Mouse (Mus musculus) heart, embryonic 11.5 days (tissue): ENCODE measurements around the gene Slc7a14. TPM values are rescaled to one million over a fixed set of nuclear protein-coding genes. Genes with fewer than 3 reads are reported as not detected.

Source experiments
- ATAC-seq: fragments of 200-750 bp; cut with Nextera tagmentation; replicated peaks from 2 replicates; pipeline ENCODE4 v1.8.0; 2017; ENCODE audit warnings: moderate library complexity; ENCODE audit not compliant: insufficient number of reproducible peaks, low FRiP score, low TSS enrichment
- H3K27ac ChIP-seq: fragments of 300-500 bp; sonication (generic); 2 replicates; pipeline ENCODE4 v1.5.1; 2014; ENCODE audit warnings: mild to moderate bottlenecking, low read depth, low read length
- H3K27me3 ChIP-seq: fragments of 300-500 bp; sonication (generic); 2 replicates; pipeline ENCODE4 v1.6.1; 2014; ENCODE audit warnings: mild to moderate bottlenecking, low read length, mixed read lengths; ENCODE audit not compliant: control insufficient read depth, insufficient read depth
- H3K36me3 ChIP-seq: fragments of 300-500 bp; sonication (generic); 2 replicates; pipeline ENCODE4 v1.6.1; 2014; ENCODE audit warnings: mild to moderate bottlenecking, low read length, moderate library complexity, mixed read lengths; ENCODE audit not compliant: control insufficient read depth, insufficient read depth
- H3K4me1 ChIP-seq: fragments of 300-500 bp; sonication (generic); 2 replicates; pipeline ENCODE4 v1.6.1; 2014; ENCODE audit warnings: low read length; ENCODE audit not compliant: control insufficient read depth, insufficient read depth
- H3K4me2 ChIP-seq: fragments of 300-500 bp; sonication (generic); 2 replicates; pipeline ENCODE4 v1.6.1; 2014; ENCODE audit warnings: mild to moderate bottlenecking, moderate library complexity
- H3K4me3 ChIP-seq: fragments of 300-500 bp; sonication (generic); 2 replicates; pipeline ENCODE4 v1.5.1; 2014; ENCODE audit warnings: low read depth, low read length
- H3K9ac ChIP-seq: fragments of 300-500 bp; sonication (generic); 2 replicates; pipeline ENCODE4 v1.6.1; 2014; ENCODE audit warnings: mild to moderate bottlenecking, low read depth, low read length, moderate library complexity
- H3K9me3 ChIP-seq: fragments of 300-500 bp; sonication (generic); replicated peaks from 2 replicates; pipeline ENCODE4 v1.6.1; 2016; ENCODE audit warnings: low read length; ENCODE audit not compliant: control insufficient read depth
- WGBS: fragments of 180-500 bp; shearing (Covaris S2); extraction: QIAGEN DNeasy Blood & Tissue Kit; methylation state at CpG from one replicate; pipeline ENCODE4 v1.1.7; 2014; ENCODE audit not compliant: insufficient replicate concordance; 5-methylcytosine and 5-hydroxymethylcytosine counted together
- polyA plus RNA-seq: library from polyadenylated mRNA; unstranded; fragments of >200 nt; fragmentation: Nextera tagmentation; extraction: Ambion mirVana; gene quantifications from 2 replicates; pipeline ENCODE4 v1.2.1, GENCODE M21; 2014

Slc7a14 gene
- polyA plus RNA-seq, 1 experiment from 2014 or later, result 0.53 TPM

- Histone ChIP-seq H3K36me3 (no peaks in the 10 kb centered on the region), H3K9me3 (no peaks in the 10 kb centered on the region), H3K27ac (no peak overlapping the region), H3K9ac (no peak overlapping the region), H3K4me2 (no peak overlapping the region), H3K4me3 (no peak overlapping the region), H3K4me1 (no peaks in the 10 kb centered on the region), H3K27me3 (no peaks in the 10 kb centered on the region)
- ATAC-seq, result no peak
- 57% methylated on average over 7 of the region's 7 CpGs for WGBS
Measured at GRCm38 (mm10) chr3:31254427-31254826, 55.8 kb downstream of the Slc7a14 start.

GRCm38 (mm10) chr3:31253862-31254261 is 56.3 kb downstream of the Slc7a14 start:
- H3K9me3 ChIP-seq, result no peaks in the 10 kb centered on the region
- no peak overlapping the region for H3K4me3 ChIP-seq
- H3K27ac ChIP-seq, result no peak overlapping the region
- no peaks in the 10 kb centered on the region for H3K36me3 ChIP-seq
- no peak overlapping the region for H3K9ac ChIP-seq
- no peaks in the 10 kb centered on the region for H3K27me3 ChIP-seq
- no peak overlapping the region for H3K4me2 ChIP-seq
- no peaks in the 10 kb centered on the region for H3K4me1 ChIP-seq
- WGBS, result 80% methylated on average over 9 of the region's 9 CpGs
- ATAC-seq, result no peak

GRCm38 (mm10) chr3:31252566-31252965 is 57.6 kb downstream of the Slc7a14 start:
- ATAC-seq, result no peak
- Histone ChIP-seq H3K4me3 (no peak overlapping the region), H3K4me1 (no peaks in the 10 kb centered on the region), H3K27me3 (no peaks in the 10 kb centered on the region; the same call in 1 of the 2 replicates), H3K9me3 (no peaks in the 10 kb centered on the region), H3K36me3 (no peaks in the 10 kb centered on the region), H3K4me2 (no peak overlapping the region), H3K9ac (no peak overlapping the region), H3K27ac (no peak overlapping the region)
- 55% methylated on average over 3 of the region's 3 CpGs for WGBS

DNA sequence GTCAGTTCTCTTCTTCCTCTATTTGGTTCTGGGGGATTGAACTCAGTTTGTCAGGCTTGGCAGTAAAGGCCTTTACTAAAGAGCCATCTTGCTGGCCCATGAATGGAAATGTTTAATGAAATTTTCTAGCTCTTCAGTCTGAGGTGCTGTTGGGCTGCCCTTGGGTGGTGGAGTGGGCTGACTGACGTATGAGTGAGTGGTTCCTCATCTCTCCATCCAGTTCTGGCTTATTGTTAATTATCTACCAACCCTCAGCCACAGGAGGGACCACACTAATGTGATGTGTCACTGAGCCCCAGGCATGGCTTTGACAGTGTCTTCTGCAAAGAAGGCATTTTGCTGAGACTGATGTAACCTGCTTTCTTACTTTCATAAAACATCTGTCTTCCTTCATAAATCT is 66.7 kb downstream of the Slc7a14 start:
- H3K36me3 ChIP-seq, result no peaks in the 10 kb centered on the region
- no peaks in the 10 kb centered on the region; the same call in 1 of the 2 replicates for H3K4me1 ChIP-seq
- ATAC-seq, result no peak
- no peak overlapping the region for H3K4me2 ChIP-seq
- H3K27ac ChIP-seq, result no peak overlapping the region
- no peak overlapping the region for H3K4me3 ChIP-seq
- 64% methylated on average over 1 of the region's 1 CpGs for WGBS
- H3K9me3 ChIP-seq, result no peaks in the 10 kb centered on the region
- peaks cover 6% of the 10 kb centered on the region for H3K27me3 ChIP-seq
- no peak overlapping the region for H3K9ac ChIP-seq

DNA sequence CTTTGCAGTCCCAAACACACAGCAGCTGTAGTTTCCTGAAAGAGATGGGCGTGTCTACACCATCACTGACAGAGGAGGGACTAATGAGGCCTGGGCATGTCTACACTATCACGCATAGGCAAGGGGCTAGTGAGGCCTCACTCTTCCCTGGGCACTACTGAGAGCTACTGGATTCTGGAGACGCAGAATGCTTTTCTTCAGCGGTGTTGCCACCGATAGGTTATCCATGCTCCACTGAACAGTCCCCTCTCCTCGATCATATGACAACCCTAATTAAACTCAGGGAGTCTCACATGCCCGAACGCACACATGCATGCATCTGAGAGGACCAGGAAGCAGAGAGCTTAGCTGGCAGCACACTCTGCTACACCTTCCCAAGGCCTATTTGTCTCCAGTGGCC is 69.3 kb downstream of the Slc7a14 start:
- no peak overlapping the region for H3K9ac ChIP-seq
- no peaks in the 10 kb centered on the region for H3K9me3 ChIP-seq
- H3K27ac ChIP-seq, result no peak overlapping the region
- WGBS, result 90% methylated on average over 8 of the region's 8 CpGs
- no peak for ATAC-seq
- peaks cover 6% of the 10 kb centered on the region for H3K27me3 ChIP-seq
- no peaks in the 10 kb centered on the region; the same call in 1 of the 2 replicates for H3K4me1 ChIP-seq
- no peaks in the 10 kb centered on the region for H3K36me3 ChIP-seq
- H3K4me2 ChIP-seq, result no peak overlapping the region
- H3K4me3 ChIP-seq, result no peak overlapping the region

GRCm38 (mm10) chr3:31239645-31240044 is 70.5 kb downstream of the Slc7a14 start:
- 78% methylated on average over 3 of the region's 3 CpGs for WGBS
- H3K4me2 ChIP-seq, result no peak overlapping the region

DNA sequence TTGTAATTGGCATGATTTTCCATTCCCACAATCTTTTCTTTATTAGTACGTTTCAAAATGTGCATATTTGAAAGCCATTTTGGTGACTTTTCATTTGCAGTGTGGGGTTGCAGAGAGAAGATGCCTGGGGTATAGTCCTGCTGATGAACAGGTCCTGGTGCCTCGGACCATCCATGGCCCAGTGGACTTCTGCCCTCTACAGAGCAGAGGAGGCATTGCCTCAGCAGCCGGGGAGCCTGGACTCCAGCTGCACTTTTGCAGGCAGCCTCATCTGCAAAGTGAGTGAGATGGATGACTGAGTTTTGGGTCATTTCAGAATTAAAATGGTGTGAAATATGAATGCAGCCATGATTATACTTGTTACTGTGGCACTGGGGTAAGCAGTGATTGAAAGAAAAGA is 72.2 kb downstream of the Slc7a14 start:
- Histone ChIP-seq H3K36me3 (no peaks in the 10 kb centered on the region), H3K9ac (no peak overlapping the region), H3K27ac (no peak overlapping the region), H3K4me3 (no peak overlapping the region), H3K4me1 (no peaks in the 10 kb centered on the region), H3K27me3 (peaks cover 6% of the 10 kb centered on the region), H3K4me2 (no peak overlapping the region), H3K9me3 (no peaks in the 10 kb centered on the region)
- ATAC-seq, result no peak
- 49% methylated on average over 3 of the region's 3 CpGs for WGBS

More at GRCm38 (mm10) chr3:31239645-31240044, 70.5 kb downstream of the Slc7a14 start:
- H3K4me3 ChIP-seq, result no peak overlapping the region
- H3K4me1 ChIP-seq, result no peaks in the 10 kb centered on the region
- H3K36me3 ChIP-seq, result no peaks in the 10 kb centered on the region
- ATAC-seq, result no peak
- no peak overlapping the region for H3K9ac ChIP-seq
- peaks cover 6% of the 10 kb centered on the region for H3K27me3 ChIP-seq
- H3K27ac ChIP-seq, result no peak overlapping the region
- no peaks in the 10 kb centered on the region for H3K9me3 ChIP-seq

DNA sequence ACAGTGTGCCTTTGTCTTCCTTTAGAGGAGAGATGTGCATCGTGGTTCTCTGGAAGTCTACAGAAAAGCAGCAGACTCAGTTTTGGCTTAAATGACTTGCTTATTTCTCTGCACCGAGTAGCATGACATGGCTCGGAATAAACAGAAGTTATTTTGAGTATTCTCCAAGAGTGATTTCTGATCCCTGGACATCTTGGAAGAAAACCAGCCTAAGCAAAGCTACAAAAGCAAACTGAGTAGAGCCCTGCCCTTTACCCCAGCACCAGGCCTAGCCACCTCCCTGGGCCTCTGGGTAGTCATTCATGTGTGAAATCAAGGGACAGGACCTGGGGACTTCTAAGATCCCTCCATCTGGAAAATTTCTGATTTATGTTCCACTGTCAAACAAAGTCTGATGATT is 74.0 kb downstream of the Slc7a14 start:
- no peak for ATAC-seq
- H3K9me3 ChIP-seq, result no peaks in the 10 kb centered on the region
- H3K27ac ChIP-seq, result no peak overlapping the region
- no peak overlapping the region for H3K4me3 ChIP-seq
- H3K27me3 ChIP-seq, result peaks cover 6% of the 10 kb centered on the region
- H3K36me3 ChIP-seq, result no peaks in the 10 kb centered on the region
- no peaks in the 10 kb centered on the region for H3K4me1 ChIP-seq
- WGBS, result 66% methylated on average over 3 of the region's 3 CpGs
- no peak overlapping the region for H3K9ac ChIP-seq
- H3K4me2 ChIP-seq, result no peak overlapping the region

DNA sequence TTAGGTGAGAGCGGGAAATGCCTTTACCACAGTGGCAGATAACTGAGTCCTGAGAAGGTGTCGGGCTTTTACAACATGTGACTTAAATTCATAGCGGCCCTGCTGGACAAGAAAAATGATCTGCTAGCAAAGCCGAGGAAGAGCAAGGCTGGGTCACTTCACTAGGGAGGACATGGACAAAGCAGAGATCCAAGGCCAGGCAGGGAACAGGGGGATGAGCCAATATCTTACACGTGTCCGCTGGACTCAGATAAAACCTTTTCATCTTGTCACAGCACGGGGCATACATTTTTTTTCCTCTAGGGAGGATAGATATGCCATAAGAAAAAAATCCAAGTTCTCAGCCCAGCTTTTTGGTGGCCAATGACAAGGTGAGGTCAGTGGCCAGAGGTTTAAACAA is 75.8 kb downstream of the Slc7a14 start:
- Histone ChIP-seq H3K27ac (no peak overlapping the region), H3K4me1 (no peaks in the 10 kb centered on the region), H3K4me3 (no peak overlapping the region), H3K9me3 (no peaks in the 10 kb centered on the region), H3K9ac (no peak overlapping the region), H3K36me3 (no peaks in the 10 kb centered on the region), H3K4me2 (no peak overlapping the region), H3K27me3 (peaks cover 6% of the 10 kb centered on the region)
- no peak for ATAC-seq
- 58% methylated on average over 7 of the region's 7 CpGs for WGBS
